Mouse (Mus musculus) retina, embryonic 14.5 days (tissue): ENCODE data around the gene Iqsec1.

Source experiments
- DNase-seq: peaks from one replicate; pipeline ENCODE4 v3.0.0-alpha.2; 2015; ENCODE audit warnings: low spot score

The Iqsec1 gene

DNA sequence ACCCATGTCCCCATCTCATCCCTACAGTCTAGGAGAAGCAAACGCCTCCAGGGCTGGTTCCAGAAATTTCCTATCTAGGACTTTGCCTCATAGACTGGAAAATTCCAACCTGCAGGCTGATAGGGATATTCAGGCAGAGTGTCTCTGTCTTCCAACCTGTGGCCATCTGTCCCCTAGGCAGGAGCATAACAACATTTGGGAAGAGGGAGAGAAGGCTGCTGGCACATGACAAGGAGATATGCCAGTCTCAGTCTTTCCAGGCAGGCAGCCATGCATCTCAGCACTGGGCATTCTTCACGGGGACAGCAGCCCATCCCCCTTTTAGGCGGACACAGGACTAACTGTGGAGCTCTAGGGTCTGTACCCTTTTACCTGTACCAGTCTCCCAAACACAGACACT, 176.4 kb downstream of the Iqsec1 start:
- no peak for DNase-seq

DNA sequence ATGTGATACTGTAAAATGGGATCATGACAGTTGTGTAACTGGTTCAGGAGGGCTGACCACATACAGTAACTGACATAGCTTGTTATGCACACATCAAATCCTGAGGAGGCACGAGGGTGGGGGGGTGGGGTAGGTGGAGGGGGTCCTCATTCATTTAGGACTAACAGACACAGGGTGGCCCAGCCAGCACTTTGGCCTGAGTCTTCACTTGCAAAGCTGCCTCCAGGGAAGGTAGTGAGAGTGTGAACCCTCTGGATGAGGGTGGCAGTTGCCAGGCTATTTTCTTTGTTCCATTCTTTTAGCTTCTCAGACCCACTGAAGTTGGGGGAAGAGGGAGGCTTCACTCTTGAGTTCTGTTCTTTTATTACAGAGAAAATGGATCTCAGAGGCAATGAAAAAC, 177.9 kb downstream of the Iqsec1 start:
- no peak for DNase-seq

DNA sequence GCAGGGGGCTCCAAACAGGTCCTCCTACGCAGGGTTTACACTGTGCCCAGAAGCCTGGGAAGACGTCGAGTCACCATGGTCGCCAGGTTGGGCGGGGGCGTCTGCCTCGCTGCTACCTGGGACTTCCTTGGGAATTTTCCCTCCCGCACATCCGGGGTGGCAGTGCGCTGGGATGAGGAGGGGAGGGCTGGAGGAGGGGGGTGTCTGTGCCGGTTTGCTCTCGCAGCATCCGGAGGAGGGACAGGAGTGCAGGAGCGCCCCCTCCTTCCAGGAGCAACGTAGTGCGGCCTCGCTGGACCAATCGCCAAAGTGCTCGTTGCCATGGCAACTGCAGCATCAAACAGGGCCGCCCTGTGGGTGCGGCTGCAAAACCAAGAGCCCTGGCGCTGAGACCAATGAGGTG, 178.5 kb downstream of the Iqsec1 start:
- DNase-seq = peak; percentile 89

DNA sequence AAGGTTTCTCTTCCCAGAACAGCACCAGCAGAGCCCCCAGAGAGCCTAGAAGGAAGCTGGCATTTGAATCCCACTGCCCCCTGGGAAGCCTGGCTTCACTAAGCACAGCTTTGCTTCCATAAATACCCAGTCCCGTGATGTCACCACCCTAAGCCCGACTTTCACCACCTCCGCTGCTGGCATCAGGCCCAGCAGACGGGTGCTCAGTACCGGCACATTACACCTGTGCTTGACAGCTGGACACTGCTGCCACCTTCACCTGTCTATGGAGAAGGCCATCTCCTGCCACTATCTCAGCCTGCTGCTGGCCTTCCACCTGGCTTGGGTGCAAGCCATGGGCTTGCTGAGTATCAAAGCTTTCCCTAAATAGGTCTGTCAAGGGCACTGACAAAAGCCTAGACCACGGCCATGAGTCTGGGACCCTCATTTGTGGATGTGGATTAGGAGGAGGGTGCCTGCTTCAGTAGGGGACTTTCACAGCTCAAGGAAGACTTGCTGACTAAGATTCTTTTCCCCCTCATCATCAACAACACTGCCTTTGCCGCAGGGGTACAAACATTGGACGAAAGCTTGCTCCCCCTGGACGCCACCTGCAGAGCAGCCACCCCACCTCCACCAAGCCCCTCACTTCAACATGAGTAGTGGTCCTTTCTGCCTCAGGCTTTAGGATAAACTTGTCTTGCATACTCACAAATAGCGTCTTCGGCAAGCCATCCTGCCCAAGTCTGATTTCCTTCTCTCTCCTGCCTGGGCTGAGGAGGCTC, 179.2 kb downstream of the Iqsec1 start:
- no peak for DNase-seq

DNA sequence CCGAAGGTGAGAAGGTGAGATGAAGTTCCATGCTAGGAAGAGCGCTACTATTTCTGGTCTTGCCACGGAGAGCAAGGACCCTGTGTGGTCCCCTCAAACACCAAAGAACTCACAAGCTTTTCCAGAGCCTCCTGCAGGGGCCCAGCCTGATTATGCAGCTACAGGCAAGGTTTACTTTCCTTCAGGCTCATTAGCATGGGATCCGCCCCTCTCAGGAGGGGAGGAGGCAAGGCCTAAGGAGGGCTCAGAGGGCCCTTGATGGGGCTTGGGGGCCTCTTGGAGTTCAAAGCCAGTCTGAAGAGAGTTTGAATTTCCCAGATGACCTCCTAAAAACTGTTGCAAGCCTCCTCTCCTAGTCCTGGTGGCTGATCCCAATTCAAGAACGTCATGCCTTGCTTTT, 179.9 kb downstream of the Iqsec1 start:
- DNase-seq = peak; percentile 51

DNA sequence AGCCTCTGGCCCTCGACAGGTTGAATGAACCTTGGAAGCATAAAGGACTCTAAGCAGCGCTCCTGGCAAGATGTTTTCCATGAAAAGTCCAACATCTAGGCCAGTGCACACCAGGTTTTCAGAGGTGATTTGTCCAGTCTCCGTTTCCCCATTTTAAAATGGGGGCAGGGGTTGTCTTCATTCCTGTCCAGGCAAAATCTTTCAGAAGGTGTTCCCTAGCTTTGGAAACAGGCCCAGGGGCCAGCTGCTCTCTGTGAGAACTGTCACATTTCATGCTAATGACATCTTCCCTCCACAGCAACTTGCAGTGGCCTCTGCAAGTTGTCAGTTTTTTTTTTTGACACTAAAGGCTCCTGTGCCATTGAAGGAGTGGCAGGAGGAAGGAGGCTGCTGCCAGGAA, 180.4 kb downstream of the Iqsec1 start:
- DNase-seq = no peak

DNA sequence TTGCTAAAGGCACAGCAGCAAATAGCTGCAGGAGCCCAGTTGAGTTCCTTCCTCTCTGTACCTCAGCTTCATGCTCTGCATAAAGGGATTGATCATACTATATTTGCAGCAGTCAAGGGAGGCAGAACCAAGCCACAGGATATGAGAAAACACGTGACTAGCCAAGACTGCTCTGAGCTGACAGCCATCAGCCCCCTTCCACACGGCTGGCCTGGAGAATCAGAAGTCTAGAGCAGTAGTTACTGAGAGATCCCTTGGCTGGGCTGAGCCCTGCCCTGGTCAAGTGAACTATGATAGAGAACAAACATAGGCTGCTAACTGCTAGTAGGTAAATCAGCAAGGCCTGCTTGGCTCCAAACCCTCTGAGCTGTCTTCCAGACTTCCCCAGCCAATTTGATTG, 180.9 kb downstream of the Iqsec1 start:
- no peak for DNase-seq

DNA sequence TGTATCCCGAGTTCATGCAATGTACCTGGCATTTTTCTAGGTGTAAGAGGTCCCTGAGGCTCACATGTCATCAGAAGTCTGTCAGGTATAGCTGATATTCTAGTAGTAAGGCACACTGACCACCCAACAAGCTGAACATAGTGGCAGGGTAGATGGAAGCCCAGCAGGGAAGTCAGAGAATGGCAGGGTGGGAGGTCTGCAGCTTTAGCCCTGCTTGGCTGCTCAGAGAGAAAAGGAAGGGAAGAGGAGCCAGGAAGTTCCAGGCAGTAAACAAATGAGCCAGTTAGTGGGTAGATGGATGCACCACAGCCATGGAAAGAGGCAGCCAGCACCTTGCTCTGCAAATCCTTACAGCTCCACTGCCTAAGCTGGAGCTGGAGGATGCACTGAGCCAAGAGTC, 181.7 kb downstream of the Iqsec1 start:
- peak; percentile 43 for DNase-seq

DNA sequence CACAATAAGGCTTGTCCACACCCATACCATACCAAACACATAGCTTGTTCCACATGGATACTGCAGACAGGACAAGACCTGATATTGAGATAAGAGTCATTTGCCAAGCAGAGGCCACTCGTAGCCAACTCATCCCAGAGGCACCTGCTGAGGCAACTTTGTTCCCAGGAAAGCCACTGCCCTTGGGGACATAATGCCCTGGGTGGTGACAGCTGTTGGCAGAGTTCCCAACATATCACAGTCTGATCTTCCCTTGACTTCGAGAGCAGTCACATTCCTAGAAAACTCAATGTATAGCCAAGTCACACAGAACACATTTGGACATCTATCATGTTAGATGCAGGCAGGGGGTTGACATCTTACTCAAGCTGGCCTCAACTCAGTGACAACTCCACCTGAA, 183.4 kb downstream of the Iqsec1 start:
- DNase-seq = no peak

DNA sequence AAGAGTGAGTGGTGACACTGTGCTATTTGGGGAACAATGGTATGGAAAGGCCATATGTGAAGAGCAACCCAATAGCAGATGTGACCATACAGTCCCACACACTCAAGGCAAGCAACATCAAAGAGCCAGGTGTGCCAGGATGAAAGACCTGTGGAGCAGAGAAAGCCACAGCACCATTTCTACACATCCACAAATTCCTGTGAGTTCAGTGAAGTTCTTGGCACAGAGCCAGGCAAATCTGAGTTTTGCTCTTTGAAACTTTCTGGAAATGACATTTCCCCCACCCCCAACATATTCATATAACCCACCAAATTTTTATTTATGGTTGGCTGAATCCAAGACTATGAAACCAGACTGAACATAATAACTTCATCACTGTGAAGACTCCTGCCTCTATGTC, 183.8 kb downstream of the Iqsec1 start:
- no peak for DNase-seq

DNA sequence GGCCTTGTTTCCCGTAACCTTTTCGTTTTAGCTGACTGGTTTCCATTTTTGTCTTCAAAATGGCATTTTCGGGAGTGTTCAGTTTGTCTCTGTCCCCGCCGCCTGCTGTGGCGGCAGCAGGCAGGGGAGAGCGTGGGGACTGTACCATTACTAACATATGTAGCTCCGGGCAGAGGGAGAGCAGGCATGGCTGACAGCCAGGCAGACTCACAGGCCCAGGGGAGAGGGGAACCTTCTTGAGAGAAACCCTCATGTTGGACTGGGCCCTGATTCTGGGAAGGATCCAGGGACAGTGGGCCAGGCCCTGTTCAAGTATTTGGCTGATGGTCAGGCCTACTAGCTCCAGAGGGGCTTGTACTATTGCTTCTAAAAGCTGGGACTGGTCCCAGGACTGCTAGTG, 185.9 kb downstream of the Iqsec1 start:
- no peak for DNase-seq

DNA sequence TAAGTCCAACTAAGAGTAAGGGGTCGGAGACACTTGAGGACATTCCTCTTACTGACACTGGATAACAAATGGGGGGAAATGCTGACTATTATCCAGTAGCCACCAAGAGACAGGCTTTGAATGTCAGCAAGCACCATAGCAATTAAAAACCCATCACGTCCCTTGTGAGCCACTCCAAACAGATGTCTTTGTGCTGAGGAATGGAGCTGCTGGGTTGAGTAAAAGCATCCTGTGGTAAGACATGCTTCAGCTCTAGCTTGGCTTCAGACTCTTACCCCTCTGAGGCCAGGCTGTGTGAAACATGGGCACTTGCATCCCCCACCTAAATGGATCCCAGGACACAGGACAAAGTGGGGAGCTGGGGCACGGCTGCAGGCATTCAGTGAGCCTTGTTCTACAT, 186.4 kb downstream of the Iqsec1 start:
- DNase-seq = no peak

DNA sequence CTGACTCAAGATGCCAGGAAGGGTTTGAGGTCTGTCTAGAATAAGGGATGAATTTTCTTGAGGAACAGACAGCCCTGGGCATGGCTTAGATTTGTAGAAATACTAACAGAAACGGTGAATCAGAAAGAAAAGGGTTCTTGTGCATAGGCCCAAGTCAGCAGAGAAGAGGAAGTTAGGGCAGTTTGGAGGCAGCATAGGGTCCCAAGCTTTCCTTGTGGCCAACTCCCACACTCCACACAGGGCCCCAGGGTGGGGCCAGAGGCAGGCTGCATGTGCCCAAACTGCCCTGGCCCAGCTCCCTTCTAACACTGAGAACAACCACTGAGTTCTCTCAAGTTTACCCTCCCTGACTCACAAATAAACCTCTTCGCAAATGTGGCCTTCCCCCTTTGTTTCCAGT, 187.7 kb downstream of the Iqsec1 start:
- DNase-seq = no peak

DNA sequence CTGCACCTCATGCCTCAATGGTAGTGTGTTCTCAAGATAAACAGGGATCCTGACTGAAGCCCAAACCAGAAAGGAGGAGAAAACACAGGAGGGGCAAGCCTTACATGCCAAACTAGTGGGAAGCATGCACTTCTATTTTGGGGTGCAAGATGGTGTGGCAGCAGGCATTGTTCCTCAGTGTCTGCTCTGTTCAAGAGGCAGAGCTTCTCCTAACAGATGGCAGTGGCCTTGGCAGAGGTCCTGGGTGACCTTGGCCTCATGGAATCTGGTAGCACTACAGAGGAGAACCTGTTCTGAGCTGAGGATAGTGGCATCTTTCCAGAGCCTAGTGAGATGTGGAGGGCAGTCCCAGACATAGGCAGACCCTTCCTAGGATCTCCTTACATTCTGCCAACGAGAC, 189.4 kb downstream of the Iqsec1 start:
- DNase-seq = no peak

DNA sequence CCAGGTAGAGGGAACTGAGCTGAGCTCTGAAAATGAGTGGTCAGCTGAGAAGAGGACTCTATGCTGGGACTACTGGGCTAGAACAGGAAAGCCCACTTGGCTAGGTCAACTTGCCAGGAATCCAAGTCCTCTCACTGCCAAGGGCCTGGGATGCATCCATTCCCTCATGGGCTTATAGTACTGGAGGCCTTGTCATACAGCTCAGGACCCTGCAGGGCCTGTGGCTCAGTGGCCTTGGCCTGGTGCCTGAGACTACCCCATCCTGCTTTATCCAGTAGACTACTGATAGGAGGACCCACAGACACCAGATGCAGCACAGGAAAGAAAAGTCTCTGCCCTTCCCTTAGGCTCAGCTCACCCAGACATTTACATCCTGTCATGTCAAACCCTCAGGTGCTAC, 190.3 kb downstream of the Iqsec1 start:
- DNase-seq = no peak

DNA sequence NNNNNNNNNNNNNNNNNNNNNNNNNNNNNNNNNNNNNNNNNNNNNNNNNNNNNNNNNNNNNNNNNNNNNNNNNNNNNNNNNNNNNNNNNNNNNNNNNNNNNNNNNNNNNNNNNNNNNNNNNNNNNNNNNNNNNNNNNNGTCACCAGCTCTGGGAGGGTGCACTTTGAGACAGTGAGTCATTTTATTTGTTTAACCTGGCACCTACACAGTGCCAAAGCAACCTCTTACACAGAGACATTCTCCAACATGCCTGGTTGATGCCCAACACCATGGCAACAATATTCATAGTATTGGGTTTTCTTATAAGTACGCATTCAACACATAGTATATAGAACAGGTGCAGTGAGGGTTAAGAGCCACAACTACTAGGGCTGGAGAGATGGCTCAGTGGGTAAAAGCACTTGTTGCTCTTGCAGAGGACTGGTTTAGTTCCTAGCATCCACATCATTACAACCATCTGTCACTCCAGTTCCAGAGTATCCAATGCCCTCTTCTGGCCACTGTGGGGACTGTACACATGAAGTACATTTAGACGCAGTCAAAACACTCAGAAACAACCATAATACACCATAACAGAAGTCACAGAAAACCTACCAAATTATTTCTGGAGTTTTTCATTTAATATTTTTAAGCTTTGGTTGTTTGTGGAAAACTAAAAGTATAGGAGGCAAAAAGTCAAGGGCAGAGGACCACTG, 191.4 kb downstream of the Iqsec1 start:
- no peak for DNase-seq

DNA sequence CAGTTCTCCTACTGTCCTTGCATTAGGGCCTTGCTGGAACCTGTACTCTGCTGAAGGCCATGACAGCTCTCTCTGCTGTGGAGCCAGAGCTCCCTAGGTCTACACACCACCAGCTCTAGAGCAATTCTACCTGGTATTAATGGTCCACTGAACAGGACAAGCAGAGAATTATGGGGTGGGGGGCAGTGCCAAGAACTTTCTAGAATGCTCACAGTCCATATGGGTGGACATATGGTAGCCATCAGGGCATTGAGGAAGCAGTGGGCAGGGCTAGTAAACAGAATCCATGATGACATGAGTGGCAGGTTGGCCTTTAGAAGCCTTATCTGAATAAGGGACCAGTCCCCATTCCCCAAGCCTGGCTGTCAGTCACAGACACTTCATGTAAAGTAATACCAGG, 197.6 kb downstream of the Iqsec1 start:
- DNase-seq = no peak

DNA sequence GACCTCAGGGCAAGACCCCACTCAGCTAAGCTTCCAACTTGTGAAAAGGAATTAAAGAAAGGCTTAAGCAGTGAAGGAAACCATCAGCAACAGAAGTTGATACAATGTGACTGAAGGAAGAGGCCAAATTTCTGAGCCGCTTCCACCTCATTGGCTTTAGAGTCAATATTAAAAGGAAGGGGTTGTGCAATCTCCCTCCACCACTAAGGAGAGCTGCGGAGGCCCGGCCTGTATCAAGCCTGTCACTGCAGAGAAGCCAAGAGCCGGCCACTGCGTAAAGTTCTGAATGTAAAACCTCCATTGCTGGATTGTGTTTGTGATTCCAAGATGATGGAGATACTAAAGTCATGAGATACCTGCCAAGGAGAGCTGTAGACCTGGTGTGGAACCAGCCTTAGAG, 199.0 kb downstream of the Iqsec1 start:
- DNase-seq = no peak

DNA sequence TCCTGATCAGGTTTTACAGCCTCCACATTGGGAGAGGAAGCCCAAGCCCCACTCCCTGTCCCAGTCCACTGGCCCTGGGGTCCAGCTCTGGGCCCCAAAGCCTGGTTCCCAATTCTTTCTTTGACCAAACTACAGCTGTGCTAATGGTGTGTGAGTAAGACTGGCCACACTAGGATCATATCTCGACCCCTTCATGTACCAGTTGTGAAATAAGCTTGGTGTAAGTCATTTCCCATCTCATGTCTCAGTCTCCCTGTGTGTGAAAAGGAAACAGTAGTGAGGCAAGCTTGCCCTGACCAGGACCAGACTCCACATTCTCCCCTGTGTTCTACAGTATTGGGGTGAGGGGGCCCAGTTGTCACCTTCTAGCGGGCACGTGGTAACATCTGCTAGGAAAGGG, 200.9 kb downstream of the Iqsec1 start:
- no peak for DNase-seq

DNA sequence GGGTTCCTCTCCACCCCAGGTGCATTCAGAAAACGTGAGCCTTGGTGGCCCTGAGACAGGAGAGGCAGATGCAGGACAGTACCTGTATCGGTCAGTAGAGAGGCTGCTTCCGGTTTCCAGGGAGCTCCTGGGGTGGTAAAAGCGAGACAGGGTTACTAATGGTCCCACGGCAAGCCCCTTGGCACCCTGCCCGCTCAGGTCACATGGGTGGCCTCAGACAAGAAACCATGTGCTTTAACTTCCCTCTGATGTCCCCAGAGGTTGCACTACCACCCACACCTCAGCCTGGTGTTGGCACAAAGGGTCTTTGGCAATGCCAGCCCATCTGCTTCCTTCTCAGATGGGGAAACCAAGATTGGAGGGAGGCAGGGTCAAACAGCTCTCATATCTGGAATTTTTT, 201.4 kb downstream of the Iqsec1 start:
- DNase-seq = no peak

DNA sequence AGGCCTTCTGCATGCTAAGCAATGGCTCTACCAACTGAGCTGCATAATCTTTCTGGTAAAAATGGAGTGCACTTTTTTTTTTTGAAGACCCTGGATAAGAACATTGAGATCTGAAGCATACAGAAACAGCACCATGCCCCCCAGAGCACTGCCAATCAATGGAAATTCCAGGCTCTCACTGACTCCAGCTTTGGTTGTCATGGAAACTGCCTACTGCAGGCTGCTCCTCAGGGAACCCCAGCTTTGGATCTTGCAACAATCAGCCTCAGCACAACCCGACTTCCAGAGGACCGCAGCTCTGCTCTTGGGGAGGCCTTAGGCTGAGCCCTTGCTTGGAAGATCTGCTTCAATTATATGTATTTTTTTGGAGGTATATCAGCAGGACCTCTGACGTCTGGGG, 201.9 kb downstream of the Iqsec1 start:
- DNase-seq = no peak

DNA sequence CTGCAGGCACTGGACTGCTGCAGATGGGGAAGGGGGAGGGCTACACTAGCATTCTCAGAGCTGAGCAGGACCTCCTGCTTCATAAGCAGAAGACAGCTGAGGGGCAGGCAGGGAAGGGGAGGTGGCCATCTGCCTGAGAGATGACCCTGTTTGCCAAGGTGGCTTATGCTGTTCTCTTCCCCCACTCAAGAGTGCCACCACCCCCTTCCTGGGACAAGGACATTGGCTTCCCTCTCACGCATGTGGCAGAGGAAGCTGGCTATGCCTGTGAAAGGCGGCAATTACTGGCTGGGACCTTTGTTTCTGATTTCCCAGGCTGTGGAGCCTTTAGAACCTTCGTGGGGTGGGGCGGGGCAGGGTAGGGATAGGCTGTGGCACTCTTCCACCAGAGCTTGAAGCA, 204.5 kb downstream of the Iqsec1 start:
- DNase-seq = no peak

DNA sequence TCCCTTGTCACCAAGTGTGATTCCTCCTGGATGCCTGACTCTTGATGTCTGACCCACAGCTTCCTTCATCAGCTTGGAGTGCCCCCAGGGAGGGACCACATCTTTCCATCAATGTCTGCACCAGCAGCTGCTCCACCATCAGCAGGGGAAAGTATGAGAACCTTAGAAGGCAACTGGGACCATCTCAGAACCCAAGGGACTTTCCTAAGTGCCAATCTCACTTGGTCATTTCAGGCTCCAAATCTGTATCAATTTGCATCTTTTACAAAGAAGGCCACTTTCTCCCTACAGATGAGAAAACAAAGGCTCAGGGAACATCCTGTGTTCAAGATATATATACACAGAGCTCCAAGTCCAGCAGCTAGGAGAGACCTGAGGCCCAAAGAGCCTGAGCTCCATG, 205.3 kb downstream of the Iqsec1 start:
- DNase-seq = no peak
